Mouse (Mus musculus) liver, adult 2 months (tissue): ENCODE results near the gene Ulk4. TPM values are rescaled to one million over a fixed set of nuclear protein-coding genes. Genes with fewer than 3 reads are reported as not detected.

Experiments
- DNase-seq: peaks from one replicate; pipeline ENCODE4 v3.0.0-alpha.2; 2011; ENCODE audit warnings: low read depth, low spot score; ENCODE audit errors: extremely low read depth
- H3K27ac ChIP-seq: fragments of 200-500 bp; replicated peaks from 2 replicates; pipeline ENCODE4 v1.5.1; 2012; ENCODE audit warnings: low read depth, mild to moderate bottlenecking, control low read depth, inconsistent platforms, low read length; ENCODE audit not compliant: insufficient read depth
- H3K27me3 ChIP-seq: fragments of 200-500 bp; 2 replicates; pipeline ENCODE4 v1.6.1; 2012; ENCODE audit warnings: mild to moderate bottlenecking, moderate library complexity, low read length, inconsistent platforms; ENCODE audit not compliant: control insufficient read depth, insufficient read depth
- H3K36me3 ChIP-seq: fragments of 200-500 bp; 2 replicates; pipeline ENCODE4 v1.6.1; 2012; ENCODE audit warnings: low read length, inconsistent platforms; ENCODE audit not compliant: control insufficient read depth, insufficient read depth
- H3K4me1 ChIP-seq: fragments of 200-500 bp; 2 replicates; pipeline ENCODE4 v1.6.1; 2011; ENCODE audit warnings: low read length; ENCODE audit not compliant: control insufficient read depth, insufficient read depth
- H3K4me3 ChIP-seq: fragments of 200-500 bp; 2 replicates; pipeline ENCODE4 v1.5.1; 2011; ENCODE audit warnings: low read depth, mild to moderate bottlenecking, control low read depth, low read length, moderate library complexity; ENCODE audit not compliant: insufficient read depth
- H3K79me2 ChIP-seq: fragments of 200-500 bp; 2 replicates; pipeline ENCODE4 v1.6.1; 2012; ENCODE audit warnings: inconsistent platforms, mild to moderate bottlenecking, low read length, moderate library complexity; ENCODE audit not compliant: control insufficient read depth, insufficient read depth
- H3K9ac ChIP-seq: fragments of 200-500 bp; 2 replicates; pipeline ENCODE4 v1.6.1; 2012; ENCODE audit warnings: low read depth, mild to moderate bottlenecking, control low read depth, inconsistent platforms, low read length
- CTCF ChIP-seq: fragments of 200-500 bp; IDR thresholded peaks from 2 replicates; pipeline ENCODE4 v1.5.1; 2011; ENCODE audit warnings: low read depth, low read length, control low read depth
- POLR2A ChIP-seq: fragments of 200-500 bp; IDR thresholded peaks from 2 replicates; pipeline ENCODE4 v1.6.1; 2011; ENCODE audit warnings: low read length, control low read depth; ENCODE audit not compliant: insufficient read depth; ENCODE audit errors: extremely low read depth
- WGBS: fragments of 180-500 bp; shearing (Covaris S2); methylation state at CpG from one replicate; pipeline ENCODE4 v1.1.7; 2018; 5-methylcytosine and 5-hydroxymethylcytosine counted together
- polyA plus RNA-seq: library from polyadenylated mRNA; depleted of rRNA; stranded (reverse); fragments of >200 nt; gene quantifications from 2 replicates; pipeline ENCODE4 v1.2.3, GENCODE M21; 2012
- total RNA-seq: library from RNA; depleted of rRNA; stranded (reverse); fragments of >200 nt; gene quantifications from 2 replicates; pipeline ENCODE4 v1.2.3, GENCODE M21; 2014

Ulk4 gene
- total and polyA plus RNA-seq, 2 experiments = under 0.01 to 0.24 TPM

DNA sequence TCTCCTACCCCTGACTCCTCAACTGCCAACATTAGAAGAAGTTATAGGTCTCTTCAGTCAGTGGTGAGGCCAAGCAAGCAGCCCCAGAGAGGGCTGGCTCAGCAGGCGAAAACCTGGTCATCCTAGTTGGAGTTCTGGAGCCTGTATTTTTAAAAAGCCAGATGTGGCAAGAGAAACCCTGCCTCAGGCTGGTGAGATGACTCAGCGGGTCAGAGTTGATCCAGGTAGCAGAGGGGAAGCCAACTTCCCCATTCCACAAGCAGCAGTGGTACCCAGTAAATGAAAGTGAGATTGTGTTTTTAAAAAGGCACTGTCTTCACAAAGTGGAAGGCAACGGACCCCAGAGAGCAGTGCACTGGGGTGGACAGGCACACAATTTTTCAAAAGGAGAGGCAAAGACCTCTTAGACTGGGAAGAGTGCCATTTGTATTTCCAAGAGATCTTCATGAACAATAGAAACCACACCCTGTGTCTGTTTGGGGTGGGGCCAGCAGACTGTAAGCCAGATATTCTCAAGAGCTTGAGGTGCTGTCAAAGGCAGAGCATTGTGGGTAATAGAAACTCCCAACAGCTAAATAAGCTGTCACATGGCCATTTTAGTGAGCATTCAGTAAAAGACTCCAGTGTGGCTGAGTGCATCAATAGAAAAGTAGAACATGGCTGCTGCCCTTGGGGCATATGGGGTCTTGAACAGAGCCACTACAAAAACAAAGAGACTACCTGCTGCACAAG, 314.9 kb downstream of the Ulk4 start:
- no peaks in the 10 kb centered on the region for H3K79me2 ChIP-seq
- H3K27me3 ChIP-seq = no peaks in the 10 kb centered on the region
- H3K4me3 ChIP-seq = no peak overlapping the region
- WGBS = 79% methylated on average over 3 of the region's 3 CpGs
- H3K4me1 ChIP-seq = peaks cover 2% of the 10 kb centered on the region; the same call in 1 of the 2 replicates
- H3K27ac ChIP-seq = no peak overlapping the region
- no peak overlapping the region for H3K9ac ChIP-seq
- no peak for DNase-seq
- H3K36me3 ChIP-seq = peaks cover 42% of the 10 kb centered on the region
- TF ChIP-seq POLR2A (no peak), CTCF (no peak)

DNA sequence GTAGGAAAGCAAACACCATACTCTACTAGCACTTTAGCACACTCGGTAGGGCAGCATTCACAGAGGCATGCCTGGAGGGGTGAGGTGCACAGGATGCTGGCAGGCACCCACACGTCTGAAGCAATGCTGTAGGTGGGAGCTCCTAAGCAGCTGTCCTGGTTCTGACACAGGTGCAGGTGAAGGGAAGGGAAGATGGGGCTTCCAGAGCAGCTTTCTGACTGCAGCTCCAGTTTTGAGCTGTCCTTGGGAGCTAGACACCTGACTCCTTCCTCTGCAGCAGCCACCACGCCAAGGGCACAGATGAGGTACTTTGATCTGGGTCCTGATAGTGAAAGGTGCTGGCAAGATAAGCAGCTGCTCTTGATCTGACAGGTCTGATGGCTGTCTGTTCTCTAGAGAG, 315.5 kb downstream of the Ulk4 start:
- Histone ChIP-seq H3K36me3 (peaks cover 46% of the 10 kb centered on the region), H3K4me1 (peaks cover 2% of the 10 kb centered on the region; the same call in 1 of the 2 replicates), H3K27ac (no peak overlapping the region), H3K79me2 (no peaks in the 10 kb centered on the region), H3K27me3 (no peaks in the 10 kb centered on the region), H3K4me3 (no peak overlapping the region), H3K9ac (no peak overlapping the region)
- TF ChIP-seq POLR2A = no peak
- TF ChIP-seq CTCF = no peak
- whole genome bisulfite sequencing = 38% methylated on average over 3 of the region's 3 CpGs
- no peak for DNase-seq

DNA sequence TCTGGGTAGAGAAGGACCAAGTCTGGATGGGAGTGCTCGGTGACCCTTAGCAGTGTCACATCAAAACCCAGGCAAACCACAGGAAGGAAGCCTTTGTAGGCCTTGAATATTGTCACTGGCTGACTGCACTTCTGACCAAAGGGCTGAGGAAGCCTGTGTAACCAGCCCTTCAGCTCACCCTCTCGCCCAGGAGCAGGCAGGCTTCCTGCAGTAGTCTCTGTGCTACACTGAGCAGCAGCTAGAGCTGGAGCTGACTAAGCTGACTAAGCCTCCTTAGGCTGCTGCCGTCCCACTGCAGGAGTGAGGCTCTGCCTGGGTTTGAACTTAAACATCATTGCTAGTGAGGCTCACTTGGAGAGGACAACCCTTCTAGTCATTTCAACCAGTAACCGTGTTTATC, 316.4 kb downstream of the Ulk4 start:
- H3K4me1 ChIP-seq = peaks cover 2% of the 10 kb centered on the region; the same call in 1 of the 2 replicates
- H3K79me2 ChIP-seq = no peaks in the 10 kb centered on the region
- peaks cover 50% of the 10 kb centered on the region for H3K36me3 ChIP-seq
- no peak for TF ChIP-seq POLR2A
- no peak for TF ChIP-seq CTCF
- whole genome bisulfite sequencing = 79% methylated on average over 4 of the region's 4 CpGs
- H3K27me3 ChIP-seq = no peaks in the 10 kb centered on the region
- no peak overlapping the region for H3K27ac ChIP-seq
- DNase-seq = no peak
- H3K9ac ChIP-seq = no peak overlapping the region
- no peak overlapping the region for H3K4me3 ChIP-seq

DNA sequence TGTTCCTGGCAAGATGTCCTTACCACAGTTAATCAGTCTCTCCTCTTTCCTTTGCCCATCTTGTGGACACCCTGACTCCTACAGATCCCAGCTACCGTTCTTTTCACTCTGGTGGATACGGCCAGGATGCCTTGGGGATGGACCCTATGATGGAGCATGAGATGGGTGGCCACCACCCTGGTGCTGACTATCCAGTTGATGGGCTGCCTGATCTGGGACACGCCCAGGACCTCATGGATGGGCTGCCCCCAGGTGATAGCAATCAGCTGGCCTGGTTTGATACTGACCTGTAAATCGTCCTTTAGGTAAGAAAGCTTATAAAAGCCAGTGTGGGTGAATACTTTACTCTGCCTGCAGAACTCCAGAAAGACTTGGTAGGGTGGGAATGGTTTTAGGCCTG, 317.8 kb downstream of the Ulk4 start:
- no peak for DNase-seq
- no peak overlapping the region for H3K9ac ChIP-seq
- H3K79me2 ChIP-seq = no peaks in the 10 kb centered on the region
- no peaks in the 10 kb centered on the region for H3K27me3 ChIP-seq
- TF ChIP-seq CTCF (no peak), POLR2A (no peak)
- H3K27ac ChIP-seq = no peak overlapping the region
- H3K4me3 ChIP-seq = no peak overlapping the region
- peaks cover 2% of the 10 kb centered on the region; the same call in 1 of the 2 replicates for H3K4me1 ChIP-seq
- H3K36me3 ChIP-seq = peaks cover 55% of the 10 kb centered on the region
- WGBS = 90% methylated on average over 4 of the region's 4 CpGs

DNA sequence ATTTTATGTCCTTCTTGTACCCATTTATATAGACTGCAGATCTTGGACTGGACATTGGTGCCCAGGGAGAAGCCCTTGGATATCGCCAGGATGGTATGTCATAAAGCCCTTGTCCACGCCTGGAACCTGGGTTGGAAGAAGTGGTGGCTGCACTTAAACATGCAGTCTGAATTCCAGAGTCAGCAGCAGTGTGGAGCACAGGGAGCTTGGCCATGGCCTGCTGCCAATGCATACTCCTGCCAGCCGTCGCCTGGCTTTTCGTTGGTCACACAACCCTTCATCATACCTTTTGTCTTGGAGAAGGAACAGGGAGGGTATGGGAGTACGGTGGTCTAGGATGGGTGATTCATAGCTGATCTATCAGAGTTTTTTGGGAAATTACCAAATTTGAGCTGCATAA, 318.4 kb downstream of the Ulk4 start:
- H3K27me3 ChIP-seq = no peaks in the 10 kb centered on the region
- 53% methylated on average over 6 of the region's 6 CpGs for WGBS
- TF ChIP-seq CTCF = no peak
- peaks cover 61% of the 10 kb centered on the region for H3K36me3 ChIP-seq
- DNase-seq = no peak
- no peak overlapping the region for H3K4me3 ChIP-seq
- peaks cover 2% of the 10 kb centered on the region; the same call in 1 of the 2 replicates for H3K4me1 ChIP-seq
- no peaks in the 10 kb centered on the region for H3K79me2 ChIP-seq
- H3K27ac ChIP-seq = no peak overlapping the region
- H3K9ac ChIP-seq = no peak overlapping the region

DNA sequence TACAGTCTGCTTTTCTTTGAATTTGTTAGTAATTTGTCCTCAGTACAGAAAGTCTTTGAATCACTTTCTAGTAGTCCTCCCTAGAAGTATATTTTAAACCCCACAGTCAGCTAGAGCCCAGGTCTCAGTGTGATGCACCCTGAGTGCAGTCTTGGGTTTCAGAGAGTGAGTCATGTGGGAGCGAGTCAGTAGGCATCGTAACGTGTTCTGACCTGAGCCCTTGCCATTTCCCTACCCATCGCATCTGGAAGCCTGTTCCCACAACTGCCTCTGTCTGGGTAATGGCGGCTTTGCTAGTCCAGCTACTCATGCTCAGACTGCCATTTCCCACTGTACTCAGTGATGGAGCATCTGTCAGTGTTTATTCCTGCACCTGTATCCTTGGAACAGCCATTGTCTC, 318.9 kb downstream of the Ulk4 start:
- WGBS = 93% methylated on average over 5 of the region's 5 CpGs
- Histone ChIP-seq H3K4me3 (no peak overlapping the region), H3K27me3 (no peaks in the 10 kb centered on the region), H3K79me2 (no peaks in the 10 kb centered on the region), H3K36me3 (peaks cover 65% of the 10 kb centered on the region), H3K9ac (no peak overlapping the region), H3K27ac (no peak overlapping the region), H3K4me1 (peaks cover 2% of the 10 kb centered on the region; the same call in 1 of the 2 replicates)
- TF ChIP-seq CTCF (no peak), POLR2A (no peak)
- no peak for DNase-seq
